Mouse (Mus musculus): ENCODE measurements around the gene Cep85l. TPM values are rescaled to one million over a fixed set of nuclear protein-coding genes. Genes with fewer than 3 reads are reported as not detected.

The Cep85l gene
- polyA plus RNA-seq, 1 experiment from 2014 or later, result 1.5 TPM

DNA sequence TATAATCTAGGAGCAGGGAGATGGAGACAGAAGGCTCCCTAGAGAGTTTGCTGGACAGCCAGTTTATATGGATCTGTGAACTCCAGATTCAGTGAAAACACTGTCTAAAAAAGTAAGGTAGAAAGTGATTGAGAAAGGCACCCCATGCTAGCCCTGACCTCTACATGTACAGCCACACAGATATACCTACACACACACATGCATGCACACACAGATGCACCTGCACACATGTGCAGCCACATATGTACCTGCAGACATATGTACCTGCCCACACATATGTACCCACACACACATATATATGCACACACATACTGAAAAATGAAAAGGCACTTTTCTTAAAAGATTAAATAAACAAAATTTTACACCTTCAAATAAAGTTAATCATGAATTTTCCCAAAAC is 53.4 kb downstream of the Cep85l start:
- TF ChIP-seq CTCF (IDR thresholded peaks at IDR 0.05; ENCODE audit: low read depth), result no peak
- no peak overlapping the region for H3K4me2 ChIP-seq (replicated peaks; ENCODE audit: low read depth)
- H3K9me3 ChIP-seq (ENCODE audit: control insufficient read depth), result no peaks in the 10 kb centered on the region
- ATAC-seq, result no peak
- H3K36me3 ChIP-seq (ENCODE audit: control insufficient read depth, insufficient read depth), result no peaks in the 10 kb centered on the region
- no peak overlapping the region for H3K27ac ChIP-seq (ENCODE audit: low read depth, low read length)
- no peaks in the 10 kb centered on the region for H3K4me1 ChIP-seq (replicated peaks; ENCODE audit: control insufficient read depth, insufficient read depth, low read length)
- no peak overlapping the region for H3K9ac ChIP-seq (ENCODE audit: low read depth, low read length)
- no peak overlapping the region for H3K4me3 ChIP-seq (ENCODE audit: low read depth, low read length)
- H3K27me3 ChIP-seq (replicated peaks; ENCODE audit: control insufficient read depth, insufficient read depth, low read length), result no peaks in the 10 kb centered on the region

DNA sequence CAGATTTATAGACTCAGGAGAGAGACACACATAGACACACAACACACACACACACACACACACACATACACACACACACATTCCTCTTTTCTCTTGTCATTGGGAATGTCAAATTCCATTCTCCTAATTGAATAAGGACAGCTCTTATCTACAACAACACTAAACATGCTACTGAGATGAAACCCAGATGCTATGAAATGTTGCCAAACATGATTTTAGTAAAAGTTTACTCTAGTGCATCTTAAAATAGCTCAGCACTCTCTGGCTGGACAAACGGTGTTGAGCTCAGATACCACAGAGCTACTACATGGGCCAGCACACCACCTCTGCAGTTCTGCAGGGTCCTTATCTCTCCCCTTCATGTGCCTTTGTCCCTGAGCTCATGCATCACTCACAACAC is 55.1 kb downstream of the Cep85l start:
- Histone ChIP-seq H3K27me3 (replicated peaks; ENCODE audit: control insufficient read depth, insufficient read depth, low read length) (no peaks in the 10 kb centered on the region), H3K9me3 (ENCODE audit: control insufficient read depth) (no peaks in the 10 kb centered on the region), H3K27ac (ENCODE audit: low read depth, low read length) (no peak overlapping the region), H3K9ac (ENCODE audit: low read depth, low read length) (no peak overlapping the region), H3K36me3 (ENCODE audit: control insufficient read depth, insufficient read depth) (no peaks in the 10 kb centered on the region), H3K4me3 (ENCODE audit: low read depth, low read length) (no peak overlapping the region), H3K4me1 (replicated peaks; ENCODE audit: control insufficient read depth, insufficient read depth, low read length) (no peaks in the 10 kb centered on the region), H3K4me2 (replicated peaks; ENCODE audit: low read depth) (no peak overlapping the region)
- WGBS, result 34% methylated on average over 1 of the region's 1 CpGs
- ATAC-seq, result no peak
- TF ChIP-seq CTCF (IDR thresholded peaks at IDR 0.05; ENCODE audit: low read depth), result no peak

DNA sequence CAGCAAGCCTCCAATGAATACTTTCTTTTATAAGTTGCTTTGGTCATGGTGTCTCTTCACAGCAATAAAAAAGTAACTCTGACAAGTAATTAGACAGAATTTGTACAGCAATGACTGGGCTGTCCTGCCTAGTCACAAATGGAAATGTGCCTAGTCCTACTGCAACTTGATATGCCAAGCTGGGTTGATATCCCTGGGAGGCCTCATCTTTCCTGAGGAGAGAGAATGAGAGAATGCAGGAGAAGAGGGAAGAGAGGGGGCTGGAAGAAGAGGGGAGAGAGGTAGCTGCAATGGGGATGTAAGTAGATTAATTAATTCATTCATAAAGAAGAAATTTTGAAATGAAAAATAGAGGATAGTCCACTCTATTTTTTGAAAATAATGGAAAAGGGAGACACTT is 56.4 kb downstream of the Cep85l start:
- H3K27me3 ChIP-seq (replicated peaks; ENCODE audit: control insufficient read depth, insufficient read depth, low read length), result no peaks in the 10 kb centered on the region
- no peaks in the 10 kb centered on the region for H3K4me1 ChIP-seq (replicated peaks; ENCODE audit: control insufficient read depth, insufficient read depth, low read length)
- no peak overlapping the region for H3K9ac ChIP-seq (ENCODE audit: low read depth, low read length)
- no peaks in the 10 kb centered on the region for H3K9me3 ChIP-seq (ENCODE audit: control insufficient read depth)
- no peak for ATAC-seq
- no peak overlapping the region for H3K4me3 ChIP-seq (ENCODE audit: low read depth, low read length)
- no peak for TF ChIP-seq CTCF (IDR thresholded peaks at IDR 0.05; ENCODE audit: low read depth)
- H3K4me2 ChIP-seq (replicated peaks; ENCODE audit: low read depth), result no peak overlapping the region
- no peak overlapping the region for H3K27ac ChIP-seq (ENCODE audit: low read depth, low read length)
- H3K36me3 ChIP-seq (ENCODE audit: control insufficient read depth, insufficient read depth), result no peaks in the 10 kb centered on the region

DNA sequence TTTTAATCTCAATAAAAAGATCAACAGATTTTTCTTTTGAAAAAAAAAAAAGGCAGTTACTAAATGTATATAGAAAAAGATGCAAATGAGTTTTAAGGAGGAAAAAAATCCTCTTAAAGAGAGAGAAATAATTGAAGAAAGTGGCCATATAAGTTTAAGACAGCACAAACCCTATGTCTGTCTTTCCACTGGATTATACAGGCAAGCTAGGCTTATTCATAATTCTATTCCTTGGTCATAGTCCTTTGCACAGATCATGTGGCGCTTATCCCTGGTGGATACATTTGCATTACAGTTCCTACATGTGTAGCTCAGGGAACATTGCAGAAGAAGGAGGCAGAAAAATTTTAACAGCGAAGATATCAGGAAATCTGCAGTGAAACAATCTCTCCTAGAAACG is 73.1 kb downstream of the Cep85l start:
- 92% methylated on average over 3 of the region's 3 CpGs for WGBS
- Histone ChIP-seq H3K9me3 (ENCODE audit: control insufficient read depth) (no peaks in the 10 kb centered on the region), H3K4me2 (replicated peaks; ENCODE audit: low read depth) (no peak overlapping the region), H3K9ac (ENCODE audit: low read depth, low read length) (no peak overlapping the region), H3K27me3 (replicated peaks; ENCODE audit: control insufficient read depth, insufficient read depth, low read length) (no peaks in the 10 kb centered on the region), H3K4me3 (ENCODE audit: low read depth, low read length) (no peak overlapping the region), H3K4me1 (replicated peaks; ENCODE audit: control insufficient read depth, insufficient read depth, low read length) (no peaks in the 10 kb centered on the region), H3K36me3 (ENCODE audit: control insufficient read depth, insufficient read depth) (no peaks in the 10 kb centered on the region), H3K27ac (ENCODE audit: low read depth, low read length) (no peak overlapping the region)
- ATAC-seq, result no peak
- TF ChIP-seq CTCF (IDR thresholded peaks at IDR 0.05; ENCODE audit: low read depth), result no peak

DNA sequence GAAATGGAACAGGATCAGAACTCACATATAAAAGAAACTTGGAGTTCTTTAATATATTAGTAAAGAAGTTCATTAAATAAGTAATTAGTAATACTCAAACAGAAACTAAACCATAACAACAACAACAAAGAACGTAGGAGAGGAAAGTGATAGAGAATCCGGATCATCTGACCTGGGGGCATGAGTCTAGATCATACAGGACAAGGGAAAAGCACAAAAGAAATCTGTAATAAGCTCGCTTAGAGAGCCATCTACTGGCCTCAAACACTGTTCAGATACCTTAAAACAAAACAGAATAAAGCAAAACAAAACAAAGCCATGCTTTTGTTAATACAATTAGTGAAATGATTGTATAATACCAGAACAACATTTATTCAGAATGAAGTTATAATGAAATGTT is 73.9 kb downstream of the Cep85l start:
- H3K36me3 ChIP-seq (ENCODE audit: control insufficient read depth, insufficient read depth), result no peaks in the 10 kb centered on the region

DNA sequence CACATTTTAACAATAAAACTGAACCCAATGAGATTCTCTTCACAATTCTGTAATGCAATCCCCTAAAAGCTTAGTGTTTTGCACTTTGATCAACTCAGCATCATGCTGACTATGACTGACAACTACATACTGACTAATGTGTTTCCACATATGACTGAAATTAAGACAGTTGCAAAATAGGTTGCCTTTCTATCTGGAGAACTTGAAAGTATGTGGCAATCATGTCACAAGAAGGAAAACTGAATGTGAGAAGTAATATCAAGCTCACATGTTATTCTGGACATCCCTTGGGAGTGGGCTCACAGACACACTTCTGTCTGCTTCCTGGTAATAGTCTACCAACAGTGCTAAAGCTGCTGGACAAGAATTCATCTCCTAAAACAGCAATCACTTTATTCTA is 94.6 kb downstream of the Cep85l start:
- no peak for ATAC-seq
- H3K36me3 ChIP-seq (ENCODE audit: control insufficient read depth, insufficient read depth), result 0 out of 2 replicates have a peak, but pooled peaks cover 5% of the 10 kb centered on the region
- no peak overlapping the region for H3K27ac ChIP-seq (ENCODE audit: low read depth, low read length)
- no peak overlapping the region for H3K4me3 ChIP-seq (ENCODE audit: low read depth, low read length)
- no peak for TF ChIP-seq CTCF (IDR thresholded peaks at IDR 0.05; ENCODE audit: low read depth)
- H3K4me1 ChIP-seq (replicated peaks; ENCODE audit: control insufficient read depth, insufficient read depth, low read length), result no peaks in the 10 kb centered on the region
- no peaks in the 10 kb centered on the region for H3K27me3 ChIP-seq (replicated peaks; ENCODE audit: control insufficient read depth, insufficient read depth, low read length)
- H3K9me3 ChIP-seq (ENCODE audit: control insufficient read depth), result no peaks in the 10 kb centered on the region
- no peak overlapping the region for H3K4me2 ChIP-seq (replicated peaks; ENCODE audit: low read depth)
- no peak overlapping the region for H3K9ac ChIP-seq (ENCODE audit: low read depth, low read length)

More for the DNA sequence above, 73.9 kb downstream of the Cep85l start:
- peak; percentile 60 for TF ChIP-seq CTCF (IDR thresholded peaks at IDR 0.05; ENCODE audit: low read depth)
- Histone ChIP-seq H3K4me2 (replicated peaks; ENCODE audit: low read depth) (no peak overlapping the region), H3K27ac (ENCODE audit: low read depth, low read length) (no peak overlapping the region), H3K9ac (ENCODE audit: low read depth, low read length) (no peak overlapping the region), H3K4me3 (ENCODE audit: low read depth, low read length) (no peak overlapping the region), H3K4me1 (replicated peaks; ENCODE audit: control insufficient read depth, insufficient read depth, low read length) (no peaks in the 10 kb centered on the region), H3K9me3 (ENCODE audit: control insufficient read depth) (no peaks in the 10 kb centered on the region), H3K27me3 (replicated peaks; ENCODE audit: control insufficient read depth, insufficient read depth, low read length) (no peaks in the 10 kb centered on the region)
- 35% methylated on average over 3 of the region's 3 CpGs for WGBS
- no peak for ATAC-seq

DNA sequence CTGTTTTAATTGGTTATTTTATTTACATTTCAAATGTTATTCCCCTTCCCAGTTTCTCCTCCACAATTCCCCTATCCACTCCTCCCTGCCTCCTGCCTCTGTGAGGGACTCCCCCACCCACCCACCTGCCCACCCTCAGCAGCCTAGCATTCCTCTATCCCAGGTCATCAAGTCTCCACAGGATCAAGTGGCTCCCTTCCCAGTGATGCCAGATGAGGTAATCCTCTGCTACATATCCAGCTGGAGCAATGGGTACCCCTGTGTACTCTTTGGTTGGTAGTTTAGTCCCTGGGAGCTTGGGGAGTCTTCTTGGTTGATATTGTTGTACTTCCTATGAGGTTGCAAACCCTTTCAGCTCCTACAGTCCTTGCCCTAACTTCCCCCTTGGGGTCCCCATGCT is 107.5 kb downstream of the Cep85l start:
- Histone ChIP-seq H3K27ac (ENCODE audit: low read depth, low read length) (no peak overlapping the region), H3K9ac (ENCODE audit: low read depth, low read length) (no peak overlapping the region), H3K4me3 (ENCODE audit: low read depth, low read length) (no peak overlapping the region), H3K36me3 (ENCODE audit: control insufficient read depth, insufficient read depth) (no peaks in the 10 kb centered on the region), H3K9me3 (ENCODE audit: control insufficient read depth) (no peaks in the 10 kb centered on the region), H3K27me3 (replicated peaks; ENCODE audit: control insufficient read depth, insufficient read depth, low read length) (no peaks in the 10 kb centered on the region), H3K4me1 (replicated peaks; ENCODE audit: control insufficient read depth, insufficient read depth, low read length) (no peaks in the 10 kb centered on the region), H3K4me2 (replicated peaks; ENCODE audit: low read depth) (no peak overlapping the region)
- TF ChIP-seq CTCF (IDR thresholded peaks at IDR 0.05; ENCODE audit: low read depth), result no peak
- no peak for ATAC-seq

Data from intestine, postnatal 0 days (tissue).